Mouse (Mus musculus) cerebellum, adult (tissue): ENCODE results near the gene Tbc1d10a.

Experiments
- ATAC-seq: cut with Nextera tagmentation; 2 replicates; pipeline ENCODE4 v1.9.2; 2017; ENCODE audit warnings: mild to moderate bottlenecking, moderate library complexity, mixed read lengths; ENCODE audit not compliant: insufficient number of reproducible peaks, low FRiP score, low TSS enrichment

Tbc1d10a gene

DNA sequence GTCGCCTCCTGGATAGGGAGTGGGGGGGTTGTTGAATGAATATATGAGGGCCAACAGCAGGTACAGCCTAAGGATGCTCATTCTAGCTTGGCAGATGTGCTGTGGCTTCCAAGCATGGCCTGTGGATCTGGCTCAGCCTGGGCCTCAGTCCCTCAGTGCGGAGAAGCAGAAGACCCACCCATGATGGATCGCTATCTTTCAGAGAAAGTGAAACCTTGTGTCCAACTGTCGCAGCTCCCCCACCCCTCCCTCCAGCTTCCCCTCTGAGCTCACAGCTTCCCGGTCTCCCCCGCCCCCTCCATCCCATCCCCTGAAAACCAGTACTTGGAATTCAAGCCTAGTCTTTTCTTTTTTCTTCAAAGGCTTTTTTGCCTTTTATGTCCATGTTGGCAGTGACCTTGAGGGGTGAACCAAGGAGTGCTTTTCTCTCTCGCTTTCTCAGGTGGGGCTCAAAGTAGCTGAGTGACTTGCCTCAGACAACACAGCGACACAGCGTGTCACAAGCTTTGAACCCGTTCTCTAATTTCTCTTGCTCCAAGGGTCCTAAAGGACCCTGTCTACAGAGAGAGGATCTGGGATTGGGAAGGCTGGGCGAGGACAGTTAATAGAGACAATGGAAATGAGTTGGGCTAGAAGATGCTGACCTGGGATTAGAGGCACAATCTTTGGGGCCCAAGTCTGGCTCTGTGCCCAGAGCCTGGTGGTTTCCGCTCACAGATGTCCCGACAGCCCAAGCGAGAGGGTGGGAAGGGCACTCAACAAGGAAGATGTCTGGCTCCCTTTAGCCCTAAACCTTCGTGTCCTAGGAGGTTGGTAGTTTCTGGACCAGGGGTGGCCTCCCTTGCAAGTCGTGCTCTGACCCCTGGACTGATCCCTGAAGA, 49.3 kb downstream of the Tbc1d10a start, which contains the start of gene Osm:
Osm (plus strand) TSS at position 756 of the 881 bp plus-strand sequence.
- ATAC-seq = no peak

DNA sequence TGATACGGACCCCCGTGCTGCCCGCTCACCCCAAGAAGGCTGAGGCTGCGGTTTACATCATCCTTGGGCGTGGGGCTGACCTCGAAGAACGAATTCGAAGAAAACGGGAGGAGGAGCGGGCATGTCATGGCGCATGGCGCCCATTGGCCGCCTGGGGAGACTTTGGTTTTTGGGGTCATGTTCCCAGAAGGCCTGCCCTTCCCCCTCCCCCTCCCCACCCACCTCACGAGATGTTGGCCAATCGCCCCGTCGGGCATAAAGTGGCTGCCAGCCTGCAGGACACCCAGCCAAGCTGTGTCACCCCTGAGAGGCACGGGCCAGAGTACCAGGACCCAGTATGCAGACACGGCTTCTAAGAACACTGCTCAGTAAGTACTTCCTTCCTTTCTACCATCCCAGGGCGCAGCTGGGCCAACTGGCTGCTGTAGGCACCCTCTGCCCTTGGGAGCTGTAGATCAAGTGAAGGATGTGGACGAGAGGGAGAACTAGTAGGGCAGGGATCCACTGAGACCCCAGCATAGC, 50.0 kb downstream of the Tbc1d10a start:
- no peak for ATAC-seq

DNA sequence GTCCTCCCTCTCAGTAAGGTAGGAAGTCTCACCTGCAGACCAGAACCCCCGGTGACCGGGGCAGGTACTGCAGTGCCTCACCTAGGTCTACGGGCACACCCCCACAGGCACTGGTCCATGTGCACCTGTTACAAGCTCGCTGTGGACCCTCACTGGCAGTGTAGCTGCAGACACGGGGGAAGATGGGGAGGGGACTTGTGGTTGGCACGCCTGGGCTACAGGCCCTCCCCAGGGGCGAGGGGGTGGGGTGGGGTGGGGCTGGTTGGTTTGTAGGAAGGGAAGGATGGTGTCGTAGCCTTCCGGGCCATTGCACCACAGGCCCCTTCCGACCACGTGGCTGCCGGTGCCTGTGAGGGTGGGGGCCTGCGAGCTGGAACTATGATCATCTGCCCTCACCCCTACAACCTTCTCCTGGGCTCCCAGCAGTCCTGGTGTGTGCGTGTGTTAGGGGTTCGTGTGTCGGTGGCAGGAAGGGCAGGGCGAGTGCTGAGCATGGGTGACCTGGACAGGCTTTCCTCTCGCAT, 50.9 kb downstream of the Tbc1d10a start:
- ATAC-seq = no peak

DNA sequence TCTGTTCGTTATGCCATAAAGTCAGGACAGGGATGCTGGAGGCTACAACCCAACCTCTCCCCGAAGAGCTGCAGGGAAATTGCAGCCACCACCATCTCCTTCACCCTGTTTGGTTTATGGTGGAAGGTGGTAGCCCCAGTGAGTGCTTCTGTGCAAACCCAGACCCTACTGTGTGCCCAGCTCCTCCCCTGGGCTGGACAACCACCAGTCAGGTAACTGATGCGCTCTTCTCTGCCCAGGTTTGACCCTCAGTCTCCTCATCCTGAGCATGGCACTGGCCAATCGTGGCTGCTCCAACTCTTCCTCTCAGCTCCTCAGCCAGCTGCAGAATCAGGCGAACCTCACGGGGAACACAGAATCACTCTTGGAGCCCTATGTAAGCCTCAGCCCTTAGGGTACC, 51.6 kb downstream of the Tbc1d10a start:
- ATAC-seq = no peak

DNA sequence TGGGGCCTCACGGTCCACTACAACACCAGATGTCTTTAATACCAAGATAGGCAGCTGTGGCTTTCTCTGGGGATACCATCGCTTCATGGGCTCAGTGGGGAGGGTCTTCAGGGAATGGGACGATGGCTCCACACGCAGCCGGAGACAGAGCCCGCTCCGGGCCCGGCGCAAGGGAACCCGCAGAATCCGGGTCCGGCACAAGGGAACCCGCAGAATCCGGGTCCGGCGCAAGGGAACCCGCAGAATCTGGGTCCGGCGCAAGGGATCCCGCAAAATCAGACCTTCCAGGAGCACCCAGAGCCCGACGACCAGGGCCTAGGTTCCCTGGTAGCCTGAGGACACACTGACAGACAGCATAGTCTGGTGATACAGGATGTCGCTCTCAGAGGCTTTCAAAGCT, 53.1 kb downstream of the Tbc1d10a start:
- no peak for ATAC-seq

DNA sequence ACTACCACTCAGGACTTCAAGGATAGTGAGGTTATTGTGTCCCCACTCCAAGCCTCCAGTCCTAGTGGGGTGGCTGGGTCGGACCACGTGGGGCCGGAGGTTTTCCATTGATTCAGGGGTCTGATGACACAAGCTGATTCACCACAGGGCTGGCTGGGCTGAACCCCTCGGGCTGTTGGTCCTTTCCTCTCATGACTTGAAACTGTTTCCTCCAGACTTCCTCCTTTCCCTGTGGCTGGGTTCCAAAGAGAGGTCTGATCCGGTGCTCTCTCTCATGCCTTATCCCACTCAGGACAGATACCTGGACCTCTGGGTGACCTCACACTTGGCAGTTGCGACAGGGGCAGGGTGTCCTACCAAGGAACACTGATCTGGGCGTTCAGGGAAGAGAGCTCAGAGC, 53.6 kb downstream of the Tbc1d10a start:
- no peak for ATAC-seq

DNA sequence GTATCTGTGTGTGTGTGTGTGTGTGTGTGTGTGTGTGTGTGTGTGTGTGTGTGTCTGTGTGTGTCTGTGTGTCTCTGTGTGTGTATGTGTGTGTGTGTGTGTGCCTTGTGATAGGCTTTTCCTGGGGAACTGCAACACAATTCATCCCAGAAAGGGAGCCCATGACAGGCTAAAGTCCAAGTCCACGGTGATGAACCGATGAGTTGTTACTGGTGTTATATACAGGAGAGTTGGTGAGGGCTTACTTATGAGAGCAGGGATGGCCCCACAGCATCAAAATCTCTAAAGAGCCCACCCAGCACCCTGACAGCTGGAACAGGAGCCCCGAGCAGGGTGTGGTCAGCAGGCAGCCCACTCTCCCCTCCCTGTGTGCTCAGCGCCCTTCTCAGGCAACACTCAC, 54.6 kb downstream of the Tbc1d10a start:
- no peak for ATAC-seq

DNA sequence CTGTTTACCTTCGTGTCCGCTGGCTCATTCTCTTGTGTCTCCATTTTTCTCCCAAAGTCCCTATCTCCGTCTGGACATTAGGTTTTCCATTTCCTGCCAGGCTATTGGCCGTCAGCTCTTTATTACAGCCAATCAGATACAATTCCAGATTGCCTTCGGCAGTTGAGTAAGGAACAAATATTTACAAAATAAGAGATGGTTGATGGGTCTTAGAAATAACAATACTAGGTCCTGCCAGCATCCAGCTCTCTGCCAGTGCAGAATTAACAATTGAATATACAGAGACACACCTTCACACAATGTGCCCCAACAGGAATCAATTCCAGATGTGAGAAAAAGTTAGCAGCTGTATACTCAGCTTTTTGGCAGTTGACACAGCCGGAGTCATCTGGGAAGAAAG, 59.5 kb downstream of the Tbc1d10a start:
- ATAC-seq = no peak

DNA sequence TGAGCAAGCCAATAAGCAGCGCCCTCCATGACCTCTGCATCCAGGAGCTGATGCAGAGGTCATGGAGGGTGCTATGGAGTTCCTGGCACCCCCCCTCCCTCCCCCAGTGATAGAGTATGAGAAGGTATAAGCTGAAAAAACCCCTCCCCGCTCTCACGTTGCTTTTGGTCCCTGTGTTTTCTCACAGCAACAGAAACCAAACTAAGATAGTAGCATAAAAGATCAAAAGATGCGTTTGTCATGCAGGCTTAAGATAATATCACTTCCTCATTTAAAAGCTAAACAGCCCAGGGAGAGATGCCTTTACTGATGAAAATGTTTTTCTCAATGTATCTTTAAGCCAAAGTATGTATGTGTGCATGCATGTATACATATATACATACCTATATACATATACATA, 60.0 kb downstream of the Tbc1d10a start:
- no peak for ATAC-seq

DNA sequence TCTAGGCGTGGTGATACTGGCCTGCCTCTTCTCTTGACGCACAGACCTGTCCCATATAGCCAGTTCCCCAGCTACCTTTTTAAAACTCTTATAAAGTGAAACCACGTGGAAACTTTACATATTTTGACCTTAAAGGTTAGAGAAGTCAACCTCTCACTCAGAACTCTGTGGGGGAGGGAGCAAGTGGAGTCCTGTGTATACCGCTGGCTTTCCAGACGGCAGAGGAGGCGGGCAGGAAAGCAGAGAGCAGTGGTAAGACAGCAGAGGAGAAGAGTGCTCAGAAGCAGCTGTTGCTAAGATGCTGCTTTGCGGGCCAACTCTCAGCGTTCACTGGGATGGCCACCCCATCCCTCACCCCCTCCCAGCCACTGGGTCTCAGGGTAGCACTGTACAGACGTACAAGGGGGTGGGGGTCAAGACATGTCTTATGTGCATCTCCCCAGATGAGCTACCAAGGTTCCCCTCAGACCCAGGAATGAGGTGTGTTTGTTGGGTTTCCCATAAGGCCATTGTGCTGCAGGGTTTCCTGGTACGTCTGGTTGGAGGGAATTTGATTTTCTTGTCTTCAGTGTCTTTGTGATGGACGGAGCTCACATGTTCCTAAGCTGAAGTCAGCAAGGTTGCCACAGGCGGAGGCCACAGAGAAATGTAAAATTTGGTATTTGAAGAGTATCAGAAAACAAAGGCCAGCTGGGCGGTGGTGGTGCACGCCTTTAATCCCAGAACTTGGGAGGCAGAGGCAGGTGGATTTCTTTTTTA, 60.8 kb downstream of the Tbc1d10a start:
- no peak for ATAC-seq

DNA sequence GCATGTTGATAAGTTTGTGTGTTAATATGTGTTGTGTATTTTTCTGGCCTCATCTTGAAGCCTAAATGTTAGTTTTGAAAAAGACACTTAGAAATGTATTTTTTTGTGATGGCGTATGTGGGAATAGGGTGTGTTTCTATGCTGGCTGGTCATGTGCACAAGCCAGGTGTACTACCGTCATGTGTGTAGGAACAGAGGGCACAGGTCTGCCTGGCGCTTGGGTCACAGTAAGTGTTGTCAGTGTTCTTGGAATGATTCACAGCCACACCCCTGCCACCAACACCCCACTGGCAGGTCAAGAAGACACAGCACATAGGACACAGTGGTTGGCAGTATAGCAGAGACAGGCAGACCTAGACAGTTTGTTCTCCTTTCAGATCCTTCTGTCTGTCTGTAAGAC, 62.6 kb downstream of the Tbc1d10a start:
- no peak for ATAC-seq

DNA sequence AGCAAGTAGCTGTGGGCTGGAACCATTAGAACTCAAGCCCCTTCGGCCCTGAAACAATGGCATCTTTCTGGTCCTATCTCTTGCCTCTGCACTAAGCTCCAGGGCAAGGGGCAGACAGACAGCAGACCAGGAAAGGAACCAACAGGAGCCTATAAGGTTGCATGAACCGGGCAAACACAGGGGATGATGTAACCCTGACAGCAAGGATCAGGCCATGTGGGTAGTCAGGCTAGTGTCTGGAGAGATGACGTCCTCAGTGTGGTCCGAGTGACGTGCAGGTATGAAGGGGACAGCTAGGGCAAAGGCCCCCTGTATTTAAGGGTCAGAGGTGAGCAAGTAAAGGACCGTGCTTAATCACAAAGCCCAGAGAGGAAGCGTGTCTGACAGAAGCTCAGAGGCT, 63.7 kb downstream of the Tbc1d10a start:
- ATAC-seq = no peak

DNA sequence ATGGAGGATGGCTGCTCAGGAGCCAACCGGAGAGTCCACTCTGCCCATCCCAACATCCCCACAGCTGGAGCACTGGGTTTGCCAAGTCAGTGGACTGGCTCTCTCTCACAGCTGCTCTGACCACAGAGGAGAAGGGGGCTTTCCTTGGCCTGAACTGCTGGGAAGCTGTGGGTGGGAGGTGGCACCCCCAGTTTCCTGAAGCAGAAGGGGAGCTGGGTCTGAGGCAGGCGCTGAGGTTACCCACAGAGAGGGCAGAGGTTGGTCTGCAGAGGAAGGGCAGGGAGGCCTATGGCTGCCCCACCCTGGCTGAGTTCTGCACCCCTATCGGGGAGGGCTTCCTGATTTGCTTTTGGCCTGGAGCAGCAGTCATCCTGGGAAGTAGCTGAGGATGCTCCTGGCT, 64.8 kb downstream of the Tbc1d10a start:
- no peak for ATAC-seq

DNA sequence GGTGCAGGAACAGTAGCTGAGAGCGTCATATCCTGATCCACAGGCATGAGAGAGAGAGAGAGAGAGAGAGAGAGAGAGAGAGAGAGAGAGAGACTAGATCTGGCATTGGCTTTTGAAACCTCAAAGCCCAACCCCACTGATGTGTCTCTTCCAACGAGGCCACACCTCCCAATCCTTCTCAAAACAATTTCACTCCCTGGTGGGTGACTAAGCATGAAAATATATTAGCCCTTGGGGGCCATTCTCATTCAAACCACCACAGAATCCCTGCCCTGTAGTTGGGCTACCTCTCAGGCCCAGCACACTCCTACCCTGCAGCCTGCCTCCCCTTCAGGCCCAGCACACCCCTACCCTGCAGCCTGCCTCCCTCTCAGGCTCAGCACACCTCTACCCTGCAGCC, 66.3 kb downstream of the Tbc1d10a start:
- no peak for ATAC-seq

DNA sequence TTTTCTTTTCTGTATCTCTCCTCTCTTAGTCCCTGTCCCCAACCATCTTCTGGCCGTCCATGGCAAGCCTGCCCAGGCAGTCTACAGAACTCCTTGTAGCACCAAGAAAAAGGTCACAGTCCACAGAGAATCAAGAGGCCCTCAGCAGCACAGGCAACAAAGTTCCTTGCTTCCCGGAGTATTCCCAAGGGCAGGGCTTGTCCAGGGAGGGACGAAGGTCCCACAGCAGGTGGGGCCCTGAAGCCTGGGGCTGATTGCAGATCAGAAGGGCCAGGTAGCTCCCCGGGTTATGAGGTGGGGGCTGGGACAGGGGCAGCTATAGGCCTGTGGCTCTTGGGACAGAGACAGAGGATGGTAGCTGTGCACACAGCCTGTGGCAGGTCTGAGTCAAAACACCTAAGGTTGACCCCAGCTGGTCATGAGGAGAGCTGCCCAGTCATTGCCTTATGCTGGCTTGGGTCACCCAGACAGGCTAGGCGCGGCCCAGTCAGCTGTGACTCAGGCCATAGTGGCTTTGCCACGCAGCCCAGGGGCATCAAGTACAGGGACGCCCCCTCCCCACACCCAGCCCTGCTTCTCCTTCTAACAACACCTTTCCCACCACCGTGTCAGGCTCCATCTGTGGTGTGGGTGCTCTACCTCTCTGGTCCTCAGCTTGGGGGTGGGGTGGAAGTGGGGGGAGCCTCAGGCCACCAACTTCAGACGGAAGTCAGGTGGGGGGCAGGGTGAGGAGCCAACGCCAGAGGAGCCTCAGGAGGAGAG, 70.4 kb downstream of the Tbc1d10a start, which contains the start of gene Lif:
Lif (plus strand) TSS at position 712 of the 762 bp plus-strand sequence.
- no peak for ATAC-seq

DNA sequence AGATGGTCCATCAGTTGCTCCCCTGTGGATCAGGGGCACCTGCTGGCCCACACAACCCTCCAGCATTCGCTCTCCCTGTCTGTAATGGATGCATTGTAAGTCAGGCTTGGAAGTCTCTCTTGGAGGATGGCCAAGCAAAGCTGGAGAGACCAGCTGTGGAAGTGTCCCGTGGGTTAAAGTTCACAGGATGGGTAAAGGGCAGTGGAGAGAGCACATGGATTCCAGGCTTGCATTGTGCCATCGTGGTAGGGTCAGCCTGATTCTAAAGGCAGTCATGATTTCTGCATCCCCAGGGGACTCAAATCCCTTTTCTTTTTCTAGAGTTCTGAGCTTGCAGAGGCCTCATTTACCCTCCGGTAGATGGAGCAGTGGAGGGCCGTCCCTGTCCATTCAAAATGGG, 71.2 kb downstream of the Tbc1d10a start:
- no peak for ATAC-seq

DNA sequence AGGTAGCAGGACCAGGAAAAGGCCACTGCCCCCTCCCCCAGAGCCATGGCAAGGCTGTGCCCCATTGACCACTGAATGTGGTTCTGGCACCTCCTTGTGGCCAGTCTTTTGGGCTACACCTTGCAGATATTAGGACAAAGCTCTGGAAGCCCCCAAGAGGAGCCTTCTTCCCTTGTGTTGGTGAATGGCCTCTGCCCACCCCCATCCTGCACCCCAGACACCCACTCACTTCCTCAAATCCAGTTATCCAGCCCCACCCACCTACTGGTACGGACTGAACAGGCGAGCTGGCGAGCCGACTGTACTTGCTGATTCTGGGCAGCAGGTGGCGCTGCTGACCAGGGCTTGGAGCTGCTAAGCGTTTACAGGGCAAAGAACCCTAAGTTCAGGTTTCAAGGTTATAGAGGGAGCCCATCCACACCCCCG, 72.1 kb downstream of the Tbc1d10a start:
- ATAC-seq = peak; percentile 57; the same call in 1 of the 2 replicates

DNA sequence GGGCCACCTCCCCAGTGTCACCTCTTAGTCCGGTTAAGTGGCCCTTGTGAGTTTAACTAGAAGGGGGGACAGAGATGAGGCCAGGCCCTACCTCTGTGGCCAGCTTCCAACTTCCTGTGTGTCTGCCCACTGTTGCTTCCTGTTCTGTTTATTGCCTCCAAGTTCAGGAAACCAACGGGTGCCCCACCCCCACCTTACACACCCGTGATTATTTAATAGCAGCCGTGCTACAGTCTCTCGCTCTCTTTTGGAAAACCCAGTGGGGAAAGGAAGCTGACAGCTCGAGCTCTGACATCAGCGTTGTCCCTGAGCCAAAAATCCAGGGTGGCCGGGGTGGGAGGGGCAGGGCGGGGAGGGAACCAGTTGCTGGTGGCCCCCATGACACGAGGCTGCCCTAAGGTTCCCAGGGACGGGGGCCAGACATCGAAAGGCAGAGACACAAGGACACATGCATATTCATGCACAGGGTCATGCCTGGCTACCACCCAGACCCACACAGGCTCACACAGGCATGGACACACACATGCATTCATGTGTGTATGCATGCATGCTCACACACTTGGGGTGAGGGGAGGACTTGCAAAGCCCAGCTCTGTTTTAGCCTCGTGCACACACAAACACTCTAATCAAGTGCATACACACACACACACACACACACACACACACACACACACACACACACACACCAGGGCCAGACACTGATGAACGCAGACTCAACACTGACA, 74.0 kb downstream of the Tbc1d10a start:
- no peak for ATAC-seq

DNA sequence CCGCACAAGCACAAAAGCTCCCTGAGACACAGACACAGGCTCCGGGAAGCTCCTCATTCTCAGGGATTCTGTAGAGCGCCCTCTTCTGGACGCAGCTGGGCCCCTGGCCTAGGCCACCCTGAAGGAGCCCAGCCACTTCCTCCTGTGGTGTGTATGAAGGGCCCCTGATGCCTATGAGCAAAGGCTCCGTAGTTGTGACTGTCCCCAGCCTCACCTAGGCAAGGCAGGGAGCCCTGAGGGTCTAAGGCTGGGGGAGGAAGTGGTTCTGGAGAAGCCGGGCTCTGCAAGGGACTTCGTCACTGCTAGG, 74.6 kb downstream of the Tbc1d10a start:
- ATAC-seq = no peak

DNA sequence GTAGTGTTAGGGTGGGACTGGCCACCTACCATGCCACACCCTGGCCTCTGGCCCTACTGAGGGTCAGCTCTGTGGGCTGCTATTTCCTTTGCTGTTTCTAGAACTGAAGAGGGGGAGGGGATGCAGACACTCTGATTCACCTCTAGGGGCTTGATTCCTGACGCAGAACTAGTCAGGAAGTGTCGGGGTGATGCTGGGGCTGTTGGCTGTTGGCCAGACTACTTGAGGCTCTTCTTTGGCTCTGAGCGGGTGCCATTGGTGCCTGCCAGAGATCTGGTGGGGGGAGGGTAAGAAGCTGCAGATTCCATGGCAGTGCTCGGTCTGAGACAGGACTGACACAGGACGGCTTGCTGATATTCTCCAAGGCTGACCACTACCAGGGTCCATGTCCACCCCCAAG, 75.4 kb downstream of the Tbc1d10a start:
- no peak for ATAC-seq
